Mouse (Mus musculus): ENCODE data around the gene Pafah1b1.

GRCm38 (mm10) chr11:74666776-74667581 is 57.5 kb downstream of the Pafah1b1 start:
- TF ChIP-seq ZC3H11A (IDR thresholded peaks at IDR 0.05; ENCODE audit: borderline replicate concordance, low read depth, low read length) (no peak), CHD2 (IDR thresholded peaks at IDR 0.05; ENCODE audit: low read depth, low read length) (no peak), MAFK (IDR thresholded peaks at IDR 0.05; ENCODE audit: insufficient read depth, low read depth, low read length) (no peak), ZNF384 (IDR thresholded peaks at IDR 0.05; ENCODE audit: low read depth, low read length) (no peak), HCFC1 (IDR thresholded peaks at IDR 0.05; ENCODE audit: borderline replicate concordance, insufficient read depth, low read length) (no peak)

All from ES-E14 (cell line).